Mouse (Mus musculus): ENCODE data around the gene Ntn3. TPM values are rescaled to one million over a fixed set of nuclear protein-coding genes. Genes with fewer than 3 reads are reported as not detected.
A peak's percentile ranks its signal among the peaks of the same experiment; 100 is the strongest.

The Ntn3 gene
- polyA plus RNA-seq, 1 experiment = 0.82 TPM

GRCm38 (mm10) chr17:24206451-24207351 is 2.6 kb downstream of the Ntn3 start:
- H3K27ac ChIP-seq (ENCODE audit: insufficient read depth, low read length) = no peak overlapping the region
- H3K36me3 ChIP-seq (ENCODE audit: control insufficient read depth, insufficient read depth, low read length) = no peaks in the 10 kb centered on the region
- TF ChIP-seq POLR2A (IDR thresholded peaks at IDR 0.05; ENCODE audit: low read depth, low read length) (no peak), CTCF (IDR thresholded peaks at IDR 0.05; ENCODE audit: extremely low read depth, insufficient read depth, insufficient read length, insufficient replicate concordance) (no peak)
- H3K4me3 ChIP-seq (ENCODE audit: extremely low read depth, insufficient read depth, insufficient read length) = peak overlapping the region; percentile 60; the same call in 1 of the 2 replicates
- peaks cover 21% of the 10 kb centered on the region for H3K27me3 ChIP-seq (ENCODE audit: control insufficient read depth, insufficient read depth, low read length)
- peaks cover 21% of the 10 kb centered on the region for H3K4me1 ChIP-seq (ENCODE audit: control insufficient read depth, insufficient read depth, insufficient read length)
- WGBS = 9% methylated on average over 59 of the region's 62 CpGs
- peak in 1 of 2 experiments; percentile 22 for DNase-seq (ENCODE audit: low read depth in 1 of 2, low spot score in 2 of 2)

GRCm38 (mm10) chr17:24205908-24206361 is 3.4 kb downstream of the Ntn3 start:
- peaks cover 21% of the 10 kb centered on the region for H3K4me1 ChIP-seq (ENCODE audit: control insufficient read depth, insufficient read depth, insufficient read length)
- peaks cover 19% of the 10 kb centered on the region for H3K27me3 ChIP-seq (ENCODE audit: control insufficient read depth, insufficient read depth, low read length)
- DNase-seq (ENCODE audit: low read depth in 1 of 2, low spot score in 2 of 2) = no peak
- TF ChIP-seq POLR2A (IDR thresholded peaks at IDR 0.05; ENCODE audit: low read depth, low read length) = no peak
- no peak for TF ChIP-seq CTCF (IDR thresholded peaks at IDR 0.05; ENCODE audit: extremely low read depth, insufficient read depth, insufficient read length, insufficient replicate concordance)
- 7% methylated on average over 15 of the region's 15 CpGs for WGBS
- no peak overlapping the region for H3K27ac ChIP-seq (ENCODE audit: insufficient read depth, low read length)
- H3K4me3 ChIP-seq (ENCODE audit: extremely low read depth, insufficient read depth, insufficient read length) = peak overlapping the region; percentile 60; the same call in 1 of the 2 replicates
- no peaks in the 10 kb centered on the region for H3K36me3 ChIP-seq (ENCODE audit: control insufficient read depth, insufficient read depth, low read length)

GRCm38 (mm10) chr17:24205284-24205888 is 3.9 kb downstream of the Ntn3 start, which contains the start of gene Tbc1d24:
Gene Tbc1d24 (minus strand): TSS chr17:24205562.
- H3K4me3 ChIP-seq (ENCODE audit: extremely low read depth, insufficient read depth, insufficient read length) = peak within 1 kb of the TSS; percentile 60
- no peak for TF ChIP-seq POLR2A (IDR thresholded peaks at IDR 0.05; ENCODE audit: low read depth, low read length)
- peaks cover 19% of the 10 kb centered on the region for H3K27me3 ChIP-seq (ENCODE audit: control insufficient read depth, insufficient read depth, low read length)
- peaks cover 21% of the 10 kb centered on the region for H3K4me1 ChIP-seq (ENCODE audit: control insufficient read depth, insufficient read depth, insufficient read length)
- no peaks in the 10 kb centered on the region for H3K36me3 ChIP-seq (ENCODE audit: control insufficient read depth, insufficient read depth, low read length)
- peak; percentile 54 to 80 for DNase-seq (ENCODE audit: low read depth in 1 of 2, low spot score in 2 of 2)
- H3K27ac ChIP-seq (ENCODE audit: insufficient read depth, low read length) = no peak within 1 kb of the TSS
- under 1% methylated on average over 57 of the region's 65 CpGs for WGBS

- Histone ChIP-seq H3K27ac (ENCODE audit: insufficient read depth, low read length) (no peak overlapping the region), H3K4me3 (ENCODE audit: extremely low read depth, insufficient read depth, insufficient read length) (peak overlapping the region; percentile 60; the same call in 1 of the 2 replicates), H3K36me3 (ENCODE audit: control insufficient read depth, insufficient read depth, low read length) (no peaks in the 10 kb centered on the region), H3K4me1 (ENCODE audit: control insufficient read depth, insufficient read depth, insufficient read length) (peaks cover 21% of the 10 kb centered on the region), H3K27me3 (ENCODE audit: control insufficient read depth, insufficient read depth, low read length) (peaks cover 19% of the 10 kb centered on the region)
- TF ChIP-seq CTCF (IDR thresholded peaks at IDR 0.05; ENCODE audit: extremely low read depth, insufficient read depth, insufficient read length, insufficient replicate concordance) (no peak), POLR2A (IDR thresholded peaks at IDR 0.05; ENCODE audit: low read depth, low read length) (no peak)
- DNase-seq (ENCODE audit: low read depth in 1 of 2, low spot score in 2 of 2) = no peak
- 6% methylated on average over 7 of the region's 7 CpGs for WGBS
Observed at GRCm38 (mm10) chr17:24204846-24205245, 4.5 kb downstream of the Ntn3 start.

GRCm38 (mm10) chr17:24203611-24204534 is 5.5 kb downstream of the Ntn3 start:
- Histone ChIP-seq H3K4me1 (ENCODE audit: control insufficient read depth, insufficient read depth, insufficient read length) (peaks cover 19% of the 10 kb centered on the region), H3K36me3 (ENCODE audit: control insufficient read depth, insufficient read depth, low read length) (no peaks in the 10 kb centered on the region), H3K4me3 (ENCODE audit: extremely low read depth, insufficient read depth, insufficient read length) (no peak overlapping the region), H3K27me3 (ENCODE audit: control insufficient read depth, insufficient read depth, low read length) (peaks cover 12% of the 10 kb centered on the region), H3K27ac (ENCODE audit: insufficient read depth, low read length) (no peak overlapping the region)
- DNase-seq (ENCODE audit: low read depth in 1 of 2, low spot score in 2 of 2) = no peak
- TF ChIP-seq CTCF (IDR thresholded peaks at IDR 0.05; ENCODE audit: extremely low read depth, insufficient read depth, insufficient read length, insufficient replicate concordance) = no peak
- TF ChIP-seq POLR2A (IDR thresholded peaks at IDR 0.05; ENCODE audit: low read depth, low read length) = no peak
- WGBS = 91% methylated on average over 3 of the region's 3 CpGs

GRCm38 (mm10) chr17:24203068-24203467 is 6.3 kb downstream of the Ntn3 start:
- TF ChIP-seq POLR2A (IDR thresholded peaks at IDR 0.05; ENCODE audit: low read depth, low read length) (no peak), CTCF (IDR thresholded peaks at IDR 0.05; ENCODE audit: extremely low read depth, insufficient read depth, insufficient read length, insufficient replicate concordance) (no peak)
- H3K27me3 ChIP-seq (ENCODE audit: control insufficient read depth, insufficient read depth, low read length) = peaks cover 10% of the 10 kb centered on the region
- no peaks in the 10 kb centered on the region for H3K36me3 ChIP-seq (ENCODE audit: control insufficient read depth, insufficient read depth, low read length)
- no peak for DNase-seq (ENCODE audit: low read depth in 1 of 2, low spot score in 2 of 2)
- WGBS = 87% methylated on average over 4 of the region's 4 CpGs
- no peak overlapping the region for H3K27ac ChIP-seq (ENCODE audit: insufficient read depth, low read length)
- no peak overlapping the region for H3K4me3 ChIP-seq (ENCODE audit: extremely low read depth, insufficient read depth, insufficient read length)
- peaks cover 15% of the 10 kb centered on the region for H3K4me1 ChIP-seq (ENCODE audit: control insufficient read depth, insufficient read depth, insufficient read length)
